Mouse (Mus musculus) urinary bladder, postnatal 36 days (tissue): ENCODE results near the gene March1.

Experiments used
- DNase-seq, 2 experiments: peaks; one replicate each; pipeline ENCODE4 v3.0.0; 2022; ENCODE audit warnings: low spot score in 2 of 2, mixed read lengths in 1 of 2

Gene March1

GRCm38 (mm10) chr8:66519149-66519548, 901.4 kb downstream of the March1 start:
- no peak for DNase-seq

GRCm38 (mm10) chr8:66520576-66520975, 902.9 kb downstream of the March1 start:
- no peak for DNase-seq
